Mouse (Mus musculus) CH12.LX (cell line): ENCODE results near the gene Pla1a. TPM values are rescaled to one million over a fixed set of nuclear protein-coding genes. Genes with fewer than 3 reads are reported as not detected.
A peak's percentile ranks its signal among the peaks of the same experiment; 100 is the strongest.

Experiments used
- DNase-seq: peaks from one replicate; pipeline ENCODE4 v3.0.0-alpha.2; 2013; ENCODE audit errors: extremely low read depth
- H3K27ac ChIP-seq: 2 replicates; pipeline ENCODE4 v1.5.1; 2012; ENCODE audit warnings: low read depth, mild to moderate bottlenecking, control low read depth, moderate library complexity; ENCODE audit not compliant: insufficient read depth
- H3K27me3 ChIP-seq: replicated peaks from 2 replicates; pipeline ENCODE3; 2012; ENCODE audit warnings: inconsistent platforms
- H3K36me3 ChIP-seq, 2 experiments: replicated peaks in 1 of 2; 2 replicates each; pipeline versions ENCODE3 to v1.6.1; 2012; ENCODE audit warnings: inconsistent platforms in 1 of 2, low read length in 1 of 2, mild to moderate bottlenecking in 1 of 2, mixed read lengths in 1 of 2, moderate library complexity in 1 of 2; ENCODE audit not compliant: control insufficient read depth in 1 of 2, insufficient read depth in 1 of 2
- H3K4me1 ChIP-seq, 2 experiments: 2 replicates each; pipeline ENCODE4 v1.6.1; 2012; ENCODE audit warnings: inconsistent platforms in 1 of 2, moderate library complexity in 1 of 2; ENCODE audit not compliant: insufficient read depth in 2 of 2, control insufficient read depth in 1 of 2
- H3K4me2 ChIP-seq: 2 replicates; pipeline ENCODE4 v1.6.1; 2012; ENCODE audit warnings: low read depth, mild to moderate bottlenecking, control low read depth; ENCODE audit not compliant: poor library complexity, insufficient read depth, severe bottlenecking
- H3K4me3 ChIP-seq, 3 experiments: fragments of 150-350 bp in 1 of 3; sonication (generic) in 1 of 3; replicated peaks in 1 of 3; 2 replicates each; pipeline versions ENCODE3 to v1.5.1; 2011 to 2012; ENCODE audit warnings: low read depth in 2 of 3, low read length in 2 of 3, mild to moderate bottlenecking in 2 of 3, moderate library complexity in 2 of 3, control low read depth in 1 of 3, improper control_type of control experiment in 1 of 3, inconsistent platforms in 1 of 3, mixed read lengths in 1 of 3; ENCODE audit not compliant: poor library complexity in 1 of 3
- H3K79me2 ChIP-seq: replicated peaks from 2 replicates; pipeline ENCODE4 v1.6.1; 2012; ENCODE audit warnings: mild to moderate bottlenecking, moderate library complexity; ENCODE audit not compliant: control insufficient read depth, poor library complexity, insufficient read depth, severe bottlenecking; ENCODE audit errors: extremely low read depth
- H3K9ac ChIP-seq: 2 replicates; pipeline ENCODE4 v1.6.1; 2012; ENCODE audit warnings: low read depth, mild to moderate bottlenecking, control low read depth, moderate library complexity; ENCODE audit not compliant: insufficient read depth
- H3K9me3 ChIP-seq: replicated peaks from 2 replicates; pipeline ENCODE3; 2012; ENCODE audit warnings: low read length, inconsistent platforms, mixed read lengths
- BHLHE40 ChIP-seq: IDR thresholded peaks from 2 replicates; pipeline ENCODE4 v1.6.1; 2011; ENCODE audit warnings: mild to moderate bottlenecking, low read depth, low read length, improper control_type of control experiment
- CHD2 ChIP-seq: IDR thresholded peaks from 2 replicates; pipeline ENCODE4 v1.6.1; 2011; ENCODE audit warnings: low read length, improper control_type of control experiment
- E2F4 ChIP-seq: IDR thresholded peaks from 2 replicates; pipeline ENCODE4 v1.6.1; 2011; ENCODE audit warnings: low read depth, low read length, improper control_type of control experiment; ENCODE audit not compliant: insufficient replicate concordance
- EP300 ChIP-seq: IDR thresholded peaks from 2 replicates; pipeline ENCODE4 v1.6.1; 2011; ENCODE audit warnings: low read length, improper control_type of control experiment
- GABPA ChIP-seq: IDR thresholded peaks from 2 replicates; pipeline ENCODE4 v1.6.1; 2012; ENCODE audit warnings: low read depth, low read length, improper control_type of control experiment, inconsistent platforms; ENCODE audit not compliant: insufficient replicate concordance
- HCFC1 ChIP-seq: IDR thresholded peaks from 2 replicates; pipeline ENCODE4 v1.6.1; 2012; ENCODE audit warnings: low read depth, mild to moderate bottlenecking, inconsistent platforms, low read length, improper control_type of control experiment
- IRF4 ChIP-seq: IDR thresholded peaks from 2 replicates; pipeline ENCODE4 v1.6.1; 2014; ENCODE audit warnings: low read depth, mild to moderate bottlenecking, inconsistent platforms, low read length, improper control_type of control experiment
- JUND ChIP-seq: conservative IDR thresholded peaks from 2 replicates; pipeline ENCODE4 v1.6.1; 2011; ENCODE audit warnings: low read depth, low read length, improper control_type of control experiment
- KAT2A ChIP-seq: IDR thresholded peaks from 2 replicates; pipeline ENCODE4 v1.6.1; 2012; ENCODE audit warnings: low read length, improper control_type of control experiment, inconsistent platforms; ENCODE audit not compliant: insufficient replicate concordance
- MAFK ChIP-seq: IDR thresholded peaks from 2 replicates; pipeline ENCODE4 v1.6.1; 2011; ENCODE audit warnings: low read length, improper control_type of control experiment; ENCODE audit not compliant: insufficient replicate concordance
- MAX ChIP-seq: IDR thresholded peaks from 2 replicates; pipeline ENCODE4 v1.6.1; 2011; ENCODE audit warnings: low read length, improper control_type of control experiment
- MEF2A ChIP-seq: IDR thresholded peaks from 2 replicates; pipeline ENCODE4 v1.6.1; 2014; ENCODE audit warnings: low read depth, mild to moderate bottlenecking, inconsistent platforms, low read length, improper control_type of control experiment, borderline replicate concordance
- MXI1 ChIP-seq: IDR thresholded peaks from 2 replicates; pipeline ENCODE4 v1.6.1; 2011; ENCODE audit warnings: mild to moderate bottlenecking, low read depth, low read length, improper control_type of control experiment
- NRF1 ChIP-seq: IDR thresholded peaks from 2 replicates; pipeline ENCODE4 v1.6.1; 2014; ENCODE audit warnings: low read depth, mild to moderate bottlenecking, inconsistent platforms, low read length, improper control_type of control experiment, moderate library complexity
- POLR2A ChIP-seq: IDR thresholded peaks from 2 replicates; pipeline ENCODE4 v1.6.1; 2011; ENCODE audit warnings: low read depth, mild to moderate bottlenecking, improper control_type of control experiment, low read length
- POLR2AphosphoS2 ChIP-seq: IDR thresholded peaks from 2 replicates; pipeline ENCODE4 v1.6.1; 2011; ENCODE audit warnings: low read depth, low read length, improper control_type of control experiment
- RCOR1 ChIP-seq: conservative IDR thresholded peaks from 2 replicates; pipeline ENCODE4 v1.6.1; 2012; ENCODE audit warnings: low read depth, mild to moderate bottlenecking, inconsistent platforms, low read length, improper control_type of control experiment
- TCF12 ChIP-seq: IDR thresholded peaks from 2 replicates; pipeline ENCODE4 v1.6.1; 2014; ENCODE audit warnings: low read depth, mild to moderate bottlenecking, inconsistent platforms, low read length, improper control_type of control experiment
- ZMIZ1 ChIP-seq: IDR thresholded peaks from 2 replicates; pipeline ENCODE4 v1.6.1; 2012; ENCODE audit warnings: low read depth, mild to moderate bottlenecking, inconsistent platforms, low read length, improper control_type of control experiment
- dilution Hi-C: fragments of 300-500 bp; cut with MboI; formaldehyde crosslinking; loops from 2 replicates; pipeline ENCODE4 v1.14.3; 2020; ENCODE audit warnings: low sequenced_read_pairs; ENCODE audit not compliant: extremely low pct_unique_long_range_greater_than_20kb, extremely low pct_ligation_motif_present
- in situ Hi-C: fragments of 300-500 bp; cut with MboI; formaldehyde crosslinking; loops from 3 replicates; pipeline ENCODE4 v1.14.3; 2019; ENCODE audit warnings: low sequenced_read_pairs, low pct_ligation_motif_present, low pct_unique_long_range_greater_than_20kb, mixed read lengths
- polyA plus RNA-seq: library from polyadenylated mRNA; unstranded; fragments of >175 nt; gene quantifications from 2 replicates; pipeline ENCODE4 v1.2.1, GENCODE M21; 2012; ENCODE audit warnings: low read depth; ENCODE audit not compliant: insufficient read length
- total RNA-seq, 2 experiments: library from RNA; depleted of rRNA; stranded (reverse); fragments of 300-350 nt in 1 of 2; fragments of >200 nt in 1 of 2; gene quantifications; 2 replicates each; pipeline ENCODE4 v1.2.3; 2012 to 2014

Gene Pla1a
- total and polyA plus RNA-seq, 3 experiments, result 9.3 to 27.9 (median 14.3) TPM

- H3K4me3 ChIP-seq, result no peak overlapping the region
- dilution Hi-C loops, result no loop called here
- no peak overlapping the region for H3K27ac ChIP-seq
- DNase-seq, result no peak
- H3K9ac ChIP-seq, result no peak overlapping the region
- H3K79me2 ChIP-seq, result no peaks in the 10 kb centered on the region
- H3K36me3 ChIP-seq, result no peaks in the 10 kb centered on the region
- H3K4me2 ChIP-seq, result peak overlapping the region; percentile 24; the same call in 1 of the 2 replicates
- peaks cover 23 to 40% of the 10 kb centered on the region in 2 experiments for H3K4me1 ChIP-seq
- no peaks in the 10 kb centered on the region for H3K9me3 ChIP-seq
- in situ Hi-C loops, result no loop called here
- no peak for TF ChIP-seq E2F4
- TF ChIP-seq GABPA, result no peak
- TF ChIP-seq KAT2A, result no peak
- TF ChIP-seq POLR2AphosphoS2, result no peak
- TF ChIP-seq EP300, result no peak
- no peak for TF ChIP-seq BHLHE40
- no peak for TF ChIP-seq HCFC1
- TF ChIP-seq NRF1, result no peak
- TF ChIP-seq POLR2A, result no peak
- no peak for TF ChIP-seq ZMIZ1
- no peak for TF ChIP-seq IRF4
- TF ChIP-seq JUND, result no peak
- no peak for TF ChIP-seq MAX
- TF ChIP-seq RCOR1, result no peak
- no peak for TF ChIP-seq TCF12
- TF ChIP-seq MEF2A, result no peak
- no peak for TF ChIP-seq MXI1
- TF ChIP-seq CHD2, result no peak
- TF ChIP-seq MAFK, result no peak
- H3K27me3 ChIP-seq, result no peaks in the 10 kb centered on the region
Observed at GRCm38 (mm10) chr16:38433514-38433913, 569 bp upstream of the Pla1a start.

GRCm38 (mm10) chr16:38431446-38432185 is 1.3 kb downstream of the Pla1a start:
- no peaks in the 10 kb centered on the region for H3K36me3 ChIP-seq
- peaks cover 21 to 40% of the 10 kb centered on the region in 2 experiments for H3K4me1 ChIP-seq
- H3K27ac ChIP-seq, result no peak overlapping the region; the same call in 1 of the 2 replicates
- H3K79me2 ChIP-seq, result no peaks in the 10 kb centered on the region
- H3K4me3 ChIP-seq, result no peak overlapping the region
- H3K9me3 ChIP-seq, result no peaks in the 10 kb centered on the region
- in situ Hi-C loops (no loop called here), dilution Hi-C loops (no loop called here)
- H3K27me3 ChIP-seq, result no peaks in the 10 kb centered on the region
- no peak for DNase-seq
- TF ChIP-seq E2F4 (no peak), MEF2A (0 out of 2 replicates have a peak, but pooled peaks have one; percentile 17)
- H3K4me2 ChIP-seq, result peak overlapping the region; percentile 4; the same call in 1 of the 2 replicates
- 0 out of 2 replicates have a peak overlapping the region, but pooled peaks have one; percentile 2 for H3K9ac ChIP-seq
